Mouse (Mus musculus): ENCODE measurements around the gene Cldn10.

Cldn10 gene

GRCm38 (mm10) chr14:118910332-118911222 is 122.9 kb downstream of the Cldn10 start:
- peak; percentile 46 to 57 for DNase-seq (ENCODE audit: low spot score in 2 of 2)

- no peak for DNase-seq (ENCODE audit: low spot score in 2 of 2)
Measured at GRCm38 (mm10) chr14:118911521-118911920, 123.8 kb downstream of the Cldn10 start.

GRCm38 (mm10) chr14:118913651-118914050 is 125.9 kb downstream of the Cldn10 start:
- no peak for DNase-seq (ENCODE audit: low spot score in 2 of 2)

GRCm38 (mm10) chr14:118919025-118919424 is 131.3 kb downstream of the Cldn10 start:
- no peak for DNase-seq (ENCODE audit: low spot score in 2 of 2)

- no peak for DNase-seq (ENCODE audit: low spot score in 2 of 2)
Measured at GRCm38 (mm10) chr14:118920654-118921053, 132.9 kb downstream of the Cldn10 start.

GRCm38 (mm10) chr14:118922251-118922650 is 134.5 kb downstream of the Cldn10 start:
- DNase-seq (ENCODE audit: low spot score in 2 of 2): no peak

GRCm38 (mm10) chr14:118922667-118923184 is 135.0 kb downstream of the Cldn10 start:
- DNase-seq (ENCODE audit: low spot score in 2 of 2): no peak

Measured in urinary bladder, adult 18-20 months (tissue).